Mouse (Mus musculus) CH12.LX (cell line): ENCODE data around the gene Prr13. TPM values are rescaled to one million over a fixed set of nuclear protein-coding genes. Genes with fewer than 3 reads are reported as not detected.

Experiments
- DNase-seq: peaks from one replicate; pipeline ENCODE4 v3.0.0-alpha.2; 2013; ENCODE audit errors: extremely low read depth
- H3K27ac ChIP-seq: 2 replicates; pipeline ENCODE4 v1.5.1; 2012; ENCODE audit warnings: low read depth, mild to moderate bottlenecking, control low read depth, moderate library complexity; ENCODE audit not compliant: insufficient read depth
- H3K27me3 ChIP-seq: replicated peaks from 2 replicates; pipeline ENCODE3; 2012; ENCODE audit warnings: inconsistent platforms
- H3K36me3 ChIP-seq, 2 experiments: replicated peaks in 1 of 2; 2 replicates each; pipeline versions ENCODE3 to v1.6.1; 2012; ENCODE audit warnings: inconsistent platforms in 1 of 2, low read length in 1 of 2, mild to moderate bottlenecking in 1 of 2, mixed read lengths in 1 of 2, moderate library complexity in 1 of 2; ENCODE audit not compliant: control insufficient read depth in 1 of 2, insufficient read depth in 1 of 2
- H3K4me1 ChIP-seq, 2 experiments: 2 replicates each; pipeline ENCODE4 v1.6.1; 2012; ENCODE audit warnings: inconsistent platforms in 1 of 2, moderate library complexity in 1 of 2; ENCODE audit not compliant: insufficient read depth in 2 of 2, control insufficient read depth in 1 of 2
- H3K4me2 ChIP-seq: 2 replicates; pipeline ENCODE4 v1.6.1; 2012; ENCODE audit warnings: low read depth, mild to moderate bottlenecking, control low read depth; ENCODE audit not compliant: poor library complexity, insufficient read depth, severe bottlenecking
- H3K4me3 ChIP-seq, 3 experiments: fragments of 150-350 bp in 1 of 3; sonication (generic) in 1 of 3; replicated peaks in 1 of 3; 2 replicates each; pipeline versions ENCODE3 to v1.5.1; 2011 to 2012; ENCODE audit warnings: low read depth in 2 of 3, low read length in 2 of 3, mild to moderate bottlenecking in 2 of 3, moderate library complexity in 2 of 3, control low read depth in 1 of 3, improper control_type of control experiment in 1 of 3, inconsistent platforms in 1 of 3, mixed read lengths in 1 of 3; ENCODE audit not compliant: poor library complexity in 1 of 3
- H3K79me2 ChIP-seq: replicated peaks from 2 replicates; pipeline ENCODE4 v1.6.1; 2012; ENCODE audit warnings: mild to moderate bottlenecking, moderate library complexity; ENCODE audit not compliant: control insufficient read depth, poor library complexity, insufficient read depth, severe bottlenecking; ENCODE audit errors: extremely low read depth
- H3K9ac ChIP-seq: 2 replicates; pipeline ENCODE4 v1.6.1; 2012; ENCODE audit warnings: low read depth, mild to moderate bottlenecking, control low read depth, moderate library complexity; ENCODE audit not compliant: insufficient read depth
- H3K9me3 ChIP-seq: replicated peaks from 2 replicates; pipeline ENCODE3; 2012; ENCODE audit warnings: low read length, inconsistent platforms, mixed read lengths
- CTCF ChIP-seq, 2 experiments: IDR thresholded peaks in 1 of 2; conservative IDR thresholded peaks in 1 of 2; 2 replicates each; pipeline ENCODE4 v1.5.1; 2011 to 2012; ENCODE audit warnings: low read depth in 2 of 2, low read length in 2 of 2, improper control_type of control experiment in 1 of 2, inconsistent platforms in 1 of 2, mild to moderate bottlenecking in 1 of 2, moderate library complexity in 1 of 2
- MAFK ChIP-seq: IDR thresholded peaks from 2 replicates; pipeline ENCODE4 v1.6.1; 2011; ENCODE audit warnings: low read length, improper control_type of control experiment; ENCODE audit not compliant: insufficient replicate concordance
- TBP ChIP-seq: conservative IDR thresholded peaks from 2 replicates; pipeline ENCODE4 v1.6.1; 2011; ENCODE audit warnings: low read depth, low read length, improper control_type of control experiment
- TCF12 ChIP-seq: IDR thresholded peaks from 2 replicates; pipeline ENCODE4 v1.6.1; 2014; ENCODE audit warnings: low read depth, mild to moderate bottlenecking, inconsistent platforms, low read length, improper control_type of control experiment
- UBTF ChIP-seq: IDR thresholded peaks from 2 replicates; pipeline ENCODE4 v1.6.1; 2012; ENCODE audit warnings: low read depth, mild to moderate bottlenecking, inconsistent platforms, low read length, improper control_type of control experiment, moderate library complexity
- ZKSCAN1 ChIP-seq: IDR thresholded peaks from 2 replicates; pipeline ENCODE4 v1.6.1; 2012; ENCODE audit warnings: low read depth, inconsistent platforms, low read length, improper control_type of control experiment, borderline replicate concordance
- ZNF384 ChIP-seq: IDR thresholded peaks from 2 replicates; pipeline ENCODE4 v1.6.1; 2012; ENCODE audit warnings: low read depth, low read length, improper control_type of control experiment, inconsistent platforms
- dilution Hi-C: fragments of 300-500 bp; cut with MboI; formaldehyde crosslinking; loops from 2 replicates; pipeline ENCODE4 v1.14.3; 2020; ENCODE audit warnings: low sequenced_read_pairs; ENCODE audit not compliant: extremely low pct_unique_long_range_greater_than_20kb, extremely low pct_ligation_motif_present
- in situ Hi-C: fragments of 300-500 bp; cut with MboI; formaldehyde crosslinking; loops from 3 replicates; pipeline ENCODE4 v1.14.3; 2019; ENCODE audit warnings: low sequenced_read_pairs, low pct_ligation_motif_present, low pct_unique_long_range_greater_than_20kb, mixed read lengths
- polyA plus RNA-seq: library from polyadenylated mRNA; unstranded; fragments of >175 nt; gene quantifications from 2 replicates; pipeline ENCODE4 v1.2.1, GENCODE M21; 2012; ENCODE audit warnings: low read depth; ENCODE audit not compliant: insufficient read length
- total RNA-seq, 2 experiments: library from RNA; depleted of rRNA; stranded (reverse); fragments of 300-350 nt in 1 of 2; fragments of >200 nt in 1 of 2; gene quantifications; 2 replicates each; pipeline ENCODE4 v1.2.3; 2012 to 2014

The Prr13 gene
- total and polyA plus RNA-seq, 3 experiments: 32.2 to 131 (median 36.4) TPM

DNA sequence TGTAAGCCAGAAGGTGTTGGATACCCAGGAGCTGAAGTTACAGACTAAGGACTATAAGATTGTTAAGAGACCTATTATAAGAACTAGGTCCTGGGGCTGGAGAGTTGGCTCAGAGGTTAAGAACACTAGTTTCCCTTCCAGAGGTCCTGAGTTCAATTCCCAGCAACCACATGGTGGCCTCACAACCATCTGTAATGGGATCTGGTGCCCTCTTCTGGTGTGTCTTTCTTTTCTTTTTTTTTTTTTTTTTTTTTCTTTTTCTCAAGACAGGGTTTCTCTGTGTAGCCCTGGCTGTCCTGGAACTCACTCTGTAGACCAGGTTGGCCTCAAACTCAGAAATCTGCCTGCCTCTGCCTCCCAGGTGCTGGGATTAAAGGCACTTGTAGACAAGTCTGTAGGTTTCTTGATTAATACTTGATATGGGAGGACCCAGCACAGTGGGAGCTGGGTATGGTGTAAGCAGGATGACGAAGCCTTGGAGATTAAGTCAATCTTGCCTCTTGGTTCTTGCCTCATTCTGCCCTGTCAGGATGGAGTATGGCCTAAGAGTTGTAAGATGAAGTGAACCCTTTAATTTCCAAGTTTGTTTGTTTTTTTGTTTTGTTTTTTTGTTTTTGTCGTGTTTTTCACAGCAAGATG is 35.1 kb upstream of the Prr13 start:
- Histone ChIP-seq H3K9ac (no peak overlapping the region), H3K9me3 (no peaks in the 10 kb centered on the region)
- in situ Hi-C loops: no loop called here
- DNase-seq: no peak
- TF ChIP-seq ZNF384: peak; percentile 61
- peak in 1 of 2 experiments; percentile 15; a peak in 1 of 4 replicates for TF ChIP-seq CTCF (conservative IDR thresholded peaks at IDR 0.05 in 1 of 2, IDR thresholded peaks at IDR 0.05 in 1 of 2; ENCODE audit: low read depth in 2 of 2, low read length in 2 of 2)
- no peak for TF ChIP-seq UBTF
- TF ChIP-seq, all 38 proteins: peak for 2
- H3K4me1 ChIP-seq: peaks cover 0 to 10% of the 10 kb centered on the region in 2 experiments; a peak in 1 of 4 replicates
- H3K4me2 ChIP-seq: no peak overlapping the region
- peaks cover 29 to 73% of the 10 kb centered on the region in 2 experiments for H3K36me3 ChIP-seq
- no peak overlapping the region for H3K27ac ChIP-seq
- peaks cover 37% of the 10 kb centered on the region for H3K79me2 ChIP-seq
- dilution Hi-C loops: no loop called here
- no peaks in the 10 kb centered on the region for H3K27me3 ChIP-seq
- no peak overlapping the region for H3K4me3 ChIP-seq

- no peak overlapping the region for H3K4me2 ChIP-seq
- no peaks in the 10 kb centered on the region for H3K9me3 ChIP-seq
- H3K4me1 ChIP-seq: peaks cover 0 to 7% of the 10 kb centered on the region in 2 experiments; a peak in 1 of 4 replicates
- no peak overlapping the region for H3K4me3 ChIP-seq
- peaks cover 29% of the 10 kb centered on the region for H3K79me2 ChIP-seq
- no peak overlapping the region for H3K9ac ChIP-seq
- dilution Hi-C loops: no loop called here
- in situ Hi-C loops: no loop called here
- TF ChIP-seq CTCF (conservative IDR thresholded peaks at IDR 0.05 in 1 of 2, IDR thresholded peaks at IDR 0.05 in 1 of 2; ENCODE audit: low read depth in 2 of 2, low read length in 2 of 2): peak in 1 of 2 experiments; percentile 36; a peak in 2 of 4 replicates
- TF ChIP-seq TCF12: no peak
- no peak for TF ChIP-seq ZKSCAN1
- no peak for DNase-seq
- no peak overlapping the region for H3K27ac ChIP-seq
- H3K36me3 ChIP-seq: peaks cover 33 to 73% of the 10 kb centered on the region in 2 experiments
- no peaks in the 10 kb centered on the region for H3K27me3 ChIP-seq
Measured at GRCm38 (mm10) chr15:102424657-102425056, 34.2 kb upstream of the Prr13 start.

GRCm38 (mm10) chr15:102426963-102427362 is 31.9 kb upstream of the Prr13 start:
- Histone ChIP-seq H3K79me2 (peaks cover 22% of the 10 kb centered on the region), H3K9me3 (no peaks in the 10 kb centered on the region), H3K4me1 (peaks cover 0 to 5% of the 10 kb centered on the region in 2 experiments; a peak in 2 of 4 replicates), H3K4me2 (no peak overlapping the region), H3K9ac (no peak overlapping the region), H3K4me3 (no peak overlapping the region), H3K27ac (no peak overlapping the region), H3K27me3 (no peaks in the 10 kb centered on the region), H3K36me3 (peaks cover 45 to 86% of the 10 kb centered on the region in 2 experiments)
- dilution Hi-C loops: no loop called here
- peak; percentile 97 for TF ChIP-seq MAFK
- TF ChIP-seq TBP: no peak
- in situ Hi-C loops: no loop called here
- DNase-seq: no peak
